Mouse (Mus musculus): ENCODE measurements at regions not wholly inside any gene's neighbourhood (a gene's known extent, or its start where the extent isn't known, plus 50 kb on each side); places are given as distances from the start of the nearest gene placed in this dataset.
A peak's percentile ranks its signal among the peaks of the same experiment; 100 is the strongest.

DNA sequence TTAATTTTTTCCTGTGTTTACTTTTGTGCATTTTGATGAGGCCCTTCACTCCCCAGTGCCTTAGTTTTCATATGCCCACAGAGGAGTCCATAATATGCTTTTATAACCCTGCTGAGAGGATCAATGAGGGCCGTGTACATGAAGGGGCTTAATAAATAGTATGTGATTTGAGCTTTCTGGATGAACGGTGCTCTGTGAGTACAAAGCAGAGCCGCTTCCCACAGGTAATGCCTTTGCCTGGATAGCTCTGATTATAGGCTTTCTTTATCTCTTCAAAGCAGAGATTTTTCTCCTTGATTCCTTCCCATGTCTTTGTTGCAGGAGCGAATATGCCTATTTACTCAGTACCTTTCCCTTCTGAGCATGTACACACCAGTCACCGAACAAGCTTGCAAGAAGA, 217.8 kb downstream of the Izumo3 start:
- no peak for DNase-seq

DNA sequence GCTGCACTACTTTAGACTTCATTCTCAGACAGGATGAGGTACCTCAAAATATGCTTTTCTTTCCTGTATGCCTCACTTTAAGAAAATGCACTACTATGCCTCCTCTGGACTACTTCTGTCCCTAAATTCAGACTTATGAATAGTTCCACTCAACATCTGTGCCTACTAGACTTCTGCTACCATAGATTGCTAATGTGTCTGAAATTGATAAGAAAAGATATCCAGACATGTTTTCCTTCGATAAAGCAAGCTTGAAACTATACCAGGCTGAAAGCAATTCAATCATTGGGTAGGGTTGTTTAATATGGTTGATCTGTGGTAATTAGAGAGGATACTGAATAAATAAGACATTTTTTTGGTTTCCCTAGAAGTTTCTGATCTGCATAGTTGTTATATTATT, 239.9 kb downstream of the Izumo3 start:
- no peak for DNase-seq

DNA sequence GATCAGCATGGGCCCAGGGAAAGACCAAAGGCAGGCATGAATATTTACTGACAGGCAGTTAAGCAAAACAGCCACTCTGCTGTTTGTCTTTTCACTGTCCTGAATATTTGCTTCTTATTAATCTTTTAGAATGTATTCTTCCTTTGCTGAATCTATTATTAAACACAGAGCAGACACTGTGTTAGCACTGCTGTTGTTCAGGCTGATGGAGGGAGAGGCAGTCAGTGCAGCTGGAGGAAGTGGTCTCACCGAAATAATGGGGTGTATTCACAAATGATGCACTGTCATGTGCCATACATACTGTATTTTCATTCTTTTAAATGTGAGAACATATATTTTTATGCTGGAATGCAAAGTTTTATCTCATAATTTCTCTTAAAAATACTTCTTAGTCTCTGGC, 241.9 kb downstream of the Izumo3 start:
- DNase-seq, result peak; percentile 3

DNA sequence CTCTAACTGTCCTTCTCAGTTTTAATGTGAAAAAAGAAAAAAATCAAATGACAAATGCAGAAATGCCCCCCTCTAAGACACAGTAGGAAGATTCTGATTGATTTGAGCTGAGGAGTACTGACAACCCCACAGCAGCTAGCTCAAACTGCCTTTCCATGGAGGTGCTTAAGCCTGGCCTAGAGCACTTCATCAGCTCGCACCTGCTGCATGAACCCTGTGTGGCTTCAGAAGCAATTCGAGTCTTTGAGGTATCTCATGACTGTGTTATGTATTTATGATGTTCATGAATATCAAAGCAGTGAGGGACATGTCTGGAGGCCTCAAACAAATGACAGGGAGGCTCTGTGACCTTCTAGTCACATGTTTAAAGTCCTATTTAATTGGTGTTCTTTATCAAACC, 255.6 kb downstream of the Izumo3 start:
- DNase-seq, result no peak
